Mouse (Mus musculus) left cerebral cortex, adult 2 months (tissue): ENCODE results near the gene Adap1. TPM values are rescaled to one million over a fixed set of nuclear protein-coding genes. Genes with fewer than 3 reads are reported as not detected.

Source experiments
- DNase-seq, 2 experiments: peaks; one replicate each; pipeline ENCODE4 v3.0.0; 2021 to 2022; ENCODE audit warnings: low spot score in 2 of 2, mixed read lengths in 1 of 2; ENCODE audit errors: extremely low spot score in 1 of 2
- H3K27ac ChIP-seq: fragments of 200-600 bp; 2 replicates; pipeline ENCODE4 v1.8.1; 2022
- H3K4me3 ChIP-seq: fragments of 200-600 bp; 2 replicates; pipeline ENCODE4 v1.8.1; 2022
- CTCF ChIP-seq: fragments of 200-600 bp; IDR thresholded peaks from 2 replicates; pipeline ENCODE4 v1.8.1; 2022; ENCODE audit warnings: antibody characterized with exemption, mild to moderate bottlenecking, moderate library complexity
- intact Hi-C: fragments of 180-260 bp; cut with DNase I; formaldehyde crosslinking; loops from one replicate; pipeline ENCODE4 v1.15.1; 2025
- total RNA-seq, 2 experiments: library from RNA; stranded (reverse); gene quantifications; 2 replicates each; pipeline ENCODE4 v1.2.3; 2021

Adap1 gene
- total RNA-seq, 2 experiments from 2014 or later, result 242 to 256 TPM

GRCm38 (mm10) chr5:139291811-139292560 is 33.4 kb downstream of the Adap1 start:
- Histone ChIP-seq H3K27ac (no peak overlapping the region), H3K4me3 (no peak overlapping the region)
- no peak for DNase-seq
- intact Hi-C loops, result no loop called here
- TF ChIP-seq CTCF, result no peak

DNA sequence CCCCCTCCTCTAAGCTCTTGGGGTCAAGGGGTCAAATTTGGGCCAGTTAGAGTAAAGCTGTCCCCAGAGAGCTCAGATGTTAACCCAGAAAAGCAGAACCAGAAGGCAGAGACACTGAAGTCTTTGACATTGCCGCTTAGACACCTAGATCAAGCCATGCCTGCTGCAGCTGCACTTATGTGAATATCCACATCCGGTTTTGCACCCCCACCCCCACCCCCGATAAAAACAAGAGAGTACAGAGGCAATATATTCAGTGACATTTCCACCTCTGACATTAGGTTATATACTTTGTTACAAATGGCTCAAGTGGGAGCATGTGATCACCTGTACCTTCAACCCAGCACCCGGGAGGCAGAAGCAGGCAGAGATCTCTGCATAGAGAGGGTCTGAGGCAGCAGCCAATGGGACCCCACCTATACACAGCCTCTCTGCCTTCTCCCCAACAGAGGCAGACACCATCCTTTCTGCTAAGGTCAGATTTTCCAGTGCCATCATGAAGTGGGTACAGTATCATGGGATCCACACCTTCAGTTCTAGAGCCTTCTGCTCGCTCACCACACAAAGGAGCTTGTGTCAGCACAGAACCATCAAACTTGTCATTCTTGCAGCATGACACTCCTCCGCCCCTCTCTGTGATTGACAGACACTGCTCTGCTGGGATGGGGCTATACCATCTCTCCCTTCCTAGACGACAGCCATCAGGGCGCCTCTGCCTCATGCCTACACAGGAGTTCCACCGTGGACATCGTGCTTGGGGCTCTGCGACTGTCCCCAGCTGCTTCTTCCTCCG is 34.8 kb downstream of the Adap1 start:
- Histone ChIP-seq H3K4me3 (no peak overlapping the region), H3K27ac (no peak overlapping the region)
- DNase-seq, result no peak
- TF ChIP-seq CTCF, result no peak
- intact Hi-C loops, result no loop called here

- intact Hi-C loops, result no loop called here
- TF ChIP-seq CTCF, result no peak
- no peak overlapping the region for H3K27ac ChIP-seq
- no peak overlapping the region for H3K4me3 ChIP-seq
- no peak for DNase-seq
Measured at GRCm38 (mm10) chr5:139288591-139288990, 36.8 kb downstream of the Adap1 start.

- intact Hi-C loops, result no loop called here
- TF ChIP-seq CTCF, result no peak
- no peak for DNase-seq
- Histone ChIP-seq H3K4me3 (no peak overlapping the region), H3K27ac (no peak overlapping the region)
Measured at GRCm38 (mm10) chr5:139287787-139288186, 37.6 kb downstream of the Adap1 start.

GRCm38 (mm10) chr5:139287099-139287498 is 38.3 kb downstream of the Adap1 start:
- H3K27ac ChIP-seq, result peak overlapping the region; percentile 74
- H3K4me3 ChIP-seq, result no peak overlapping the region
- TF ChIP-seq CTCF, result no peak
- intact Hi-C loops, result no loop called here
- DNase-seq, result no peak

GRCm38 (mm10) chr5:139286142-139286941 is 39.1 kb downstream of the Adap1 start:
- intact Hi-C loops, result no loop called here
- H3K4me3 ChIP-seq, result no peak overlapping the region
- H3K27ac ChIP-seq, result peak overlapping the region; percentile 74
- DNase-seq, result no peak
- TF ChIP-seq CTCF, result no peak

DNA sequence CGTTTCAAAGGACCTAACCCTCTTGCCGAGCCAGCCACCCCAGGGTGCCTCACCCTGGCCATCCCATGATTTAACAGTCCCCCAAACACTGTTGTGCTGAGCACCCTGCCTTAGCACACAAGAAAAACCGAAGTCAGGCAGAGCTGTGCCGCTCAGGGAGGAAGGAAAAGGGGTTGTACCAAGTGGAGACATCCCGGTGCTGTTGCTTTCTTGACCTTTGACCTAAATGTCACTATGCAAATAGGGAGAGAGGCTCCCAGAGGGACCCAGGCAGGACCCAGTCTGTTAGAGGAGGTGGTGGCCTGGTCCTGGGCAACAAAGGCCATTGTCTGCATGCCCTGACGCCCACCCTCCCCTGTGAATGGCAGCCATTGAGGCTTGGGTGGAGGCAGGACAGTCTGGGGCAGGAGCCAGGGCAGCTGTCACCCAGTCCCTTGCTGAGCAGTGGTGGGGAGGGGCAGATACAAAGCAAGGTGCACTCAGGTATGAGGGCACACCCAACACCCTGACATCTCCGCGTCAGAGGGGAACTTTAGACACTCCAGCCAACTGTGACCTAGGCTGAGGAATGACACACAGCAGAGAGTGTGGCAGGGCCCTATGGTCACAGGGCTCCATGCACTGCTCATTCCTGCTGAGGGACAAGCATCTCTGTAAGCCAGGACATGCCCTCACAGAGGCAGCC is 39.9 kb downstream of the Adap1 start:
- intact Hi-C loops, result no loop called here
- no peak overlapping the region for H3K4me3 ChIP-seq
- H3K27ac ChIP-seq, result peak overlapping the region; percentile 74
- DNase-seq, result no peak
- no peak for TF ChIP-seq CTCF

DNA sequence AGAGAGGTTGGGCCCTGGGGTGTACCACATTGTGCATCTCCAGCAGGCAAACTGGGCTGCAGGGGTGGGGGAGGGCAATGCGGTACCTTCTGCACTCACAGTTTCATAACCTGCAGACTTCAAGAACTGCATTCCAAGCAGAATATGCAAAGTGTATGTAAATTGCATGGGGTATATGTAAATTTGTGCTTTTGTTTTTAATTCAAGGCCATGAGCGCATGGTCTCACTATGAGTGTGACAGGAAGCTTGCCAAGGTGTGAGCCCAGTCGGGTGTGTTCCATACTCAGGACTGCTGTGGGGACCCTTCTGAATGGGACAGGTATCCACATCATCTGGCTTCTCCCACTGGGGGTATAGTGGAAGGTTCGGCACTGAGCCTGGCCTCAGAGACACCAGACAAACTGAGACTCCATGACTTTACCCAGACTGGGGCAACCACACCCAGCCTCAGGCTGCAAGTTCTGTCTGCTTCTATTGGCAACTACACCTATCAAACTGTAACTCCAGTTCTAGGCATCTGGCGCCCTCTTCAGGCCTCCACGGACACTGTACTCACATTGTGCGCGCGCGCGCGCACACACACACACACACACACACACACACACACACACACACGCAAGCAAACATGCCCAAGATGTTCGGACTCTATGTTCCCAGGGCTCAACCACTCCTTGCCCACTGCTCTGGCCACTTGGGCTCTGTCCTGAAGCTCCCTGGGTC is 41.8 kb downstream of the Adap1 start:
- no peak; the same call in 1 of the 2 replicates for TF ChIP-seq CTCF
- Histone ChIP-seq H3K4me3 (no peak overlapping the region), H3K27ac (peak overlapping the region; percentile 63)
- intact Hi-C loops, result loop anchor here (5.0 kb wide), 1 partner anchor 184 kb away; no protein-coding TSS in a partner anchor
- no peak for DNase-seq

DNA sequence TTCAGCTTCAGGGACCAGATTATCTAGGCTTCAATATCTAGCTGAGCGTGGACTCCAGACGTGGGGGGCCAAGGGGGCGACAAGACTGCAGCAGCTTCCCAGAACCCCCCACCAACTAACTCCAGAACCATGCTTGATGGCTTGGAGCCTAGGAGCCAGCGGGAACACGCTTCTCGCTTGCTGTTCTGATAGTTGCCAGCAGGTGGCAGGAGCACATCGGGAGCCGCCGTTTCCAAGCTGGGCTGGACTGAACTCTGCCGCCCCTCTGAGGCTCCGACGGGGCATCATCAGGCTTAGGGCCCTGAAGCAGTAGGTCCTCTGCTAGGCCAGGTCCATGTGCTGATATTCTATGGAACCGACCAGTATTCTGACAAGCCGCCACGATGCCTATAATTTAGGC is 43.2 kb downstream of the Adap1 start:
- Histone ChIP-seq H3K27ac (peak overlapping the region; percentile 54; the same call in 1 of the 2 replicates), H3K4me3 (no peak overlapping the region)
- DNase-seq, result peak; percentile 84 to 92
- intact Hi-C loops, result loop anchor here (1.0 to 5.0 kb wide), 3 partner anchors 43 to 185 kb away; partner anchors contain the start of gene Adap1
- TF ChIP-seq CTCF, result peak; percentile 97

- no peak overlapping the region for H3K4me3 ChIP-seq
- TF ChIP-seq CTCF, result no peak
- peak overlapping the region; percentile 54; the same call in 1 of the 2 replicates for H3K27ac ChIP-seq
- intact Hi-C loops, result loop anchor here (1.0 to 5.0 kb wide), 3 partner anchors 44 to 186 kb away; partner anchors contain the start of gene Adap1
- DNase-seq, result no peak
Measured at GRCm38 (mm10) chr5:139281373-139282112, 43.9 kb downstream of the Adap1 start.
